Mouse (Mus musculus): ENCODE measurements around the gene Tepp. TPM values are rescaled to one million over a fixed set of nuclear protein-coding genes. Genes with fewer than 3 reads are reported as not detected.

Gene Tepp
- polyA plus RNA-seq, 1 experiment from 2014 or later: 0.29 TPM

DNA sequence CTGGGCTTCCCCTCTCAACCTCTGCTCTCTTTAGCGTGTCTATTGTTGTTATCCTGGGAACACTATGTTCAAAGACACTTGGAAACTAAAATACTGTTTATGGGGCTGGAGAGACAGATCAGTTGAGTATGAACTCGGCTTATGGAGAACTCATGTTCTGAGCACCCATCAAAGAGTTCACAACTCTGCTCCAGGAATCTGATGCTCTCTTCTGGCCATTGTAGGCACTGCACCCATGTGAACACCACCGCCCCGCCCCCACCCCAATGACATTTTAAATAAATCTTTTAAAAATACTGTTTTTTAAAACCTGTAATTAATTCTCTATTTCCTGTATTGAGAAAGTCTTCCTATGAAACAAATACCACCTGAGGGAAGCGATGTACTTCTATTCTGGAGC is 8.0 kb upstream of the Tepp start:
- no peak for ATAC-seq (ENCODE audit: low FRiP score)
- Histone ChIP-seq H3K4me3 (ENCODE audit: low read depth, low read length) (no peak overlapping the region), H3K4me1 (ENCODE audit: control insufficient read depth, insufficient read depth, low read length) (no peaks in the 10 kb centered on the region), H3K9me3 (ENCODE audit: control insufficient read depth, low read length) (no peaks in the 10 kb centered on the region), H3K27ac (ENCODE audit: low read depth, low read length) (no peak overlapping the region), H3K4me2 (no peak overlapping the region), H3K9ac (ENCODE audit: low read length) (no peak overlapping the region), H3K27me3 (ENCODE audit: control insufficient read depth, insufficient read depth, low read length) (no peaks in the 10 kb centered on the region), H3K36me3 (ENCODE audit: control insufficient read depth, insufficient read depth, low read length) (no peaks in the 10 kb centered on the region)
- WGBS: 21% methylated on average over 5 of the region's 5 CpGs
- DNase-seq (ENCODE audit: low spot score, missing footprints): no peak

DNA sequence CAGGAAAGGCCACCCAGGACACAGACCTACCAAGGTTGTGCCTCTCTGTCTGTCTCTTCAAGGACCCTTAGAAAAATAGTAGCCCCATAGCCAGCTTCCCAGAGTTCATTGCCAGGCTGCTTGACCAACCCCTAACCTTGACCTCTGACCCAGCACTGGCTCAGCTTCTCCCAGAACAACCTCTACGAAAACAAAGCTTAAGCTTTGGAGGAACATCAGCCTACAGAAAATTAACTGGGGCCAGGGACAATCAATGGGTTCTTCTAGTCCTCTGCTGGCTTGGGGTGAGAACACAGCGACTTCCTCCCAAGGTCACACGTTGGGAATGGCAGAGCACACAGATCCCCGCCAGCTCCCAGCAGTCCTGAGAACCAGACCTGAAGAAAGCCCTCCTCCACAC is 4.8 kb upstream of the Tepp start:
- WGBS: 71% methylated on average over 4 of the region's 4 CpGs
- no peak for ATAC-seq (ENCODE audit: low FRiP score)

DNA sequence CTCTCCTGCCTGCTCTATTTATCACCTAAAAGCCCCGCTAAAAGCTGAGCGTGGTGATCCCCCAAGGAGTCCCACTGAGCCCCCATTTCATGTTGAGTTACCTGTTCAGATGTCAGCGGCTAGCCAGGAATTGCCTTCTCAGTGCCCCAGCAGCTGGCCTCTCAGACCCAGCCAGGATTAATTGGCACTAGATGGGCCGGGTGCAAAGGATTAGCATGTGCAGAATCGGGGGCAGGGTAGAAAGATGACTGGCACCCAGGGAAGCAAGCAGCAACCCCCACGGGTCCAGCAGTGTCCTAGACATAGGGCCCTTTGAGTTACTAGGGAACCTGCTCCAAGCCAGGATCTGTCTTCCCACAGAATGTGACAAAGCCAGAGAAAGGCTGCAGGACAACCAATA is 3.9 kb upstream of the Tepp start, which contains the start of gene Cngb1:
Gene Cngb1 (minus strand): TSS at position 155 of the 400 bp plus-strand sequence.
- no peak for DNase-seq (ENCODE audit: low spot score, missing footprints)
- Histone ChIP-seq H3K4me3 (ENCODE audit: low read depth, low read length) (no peak within 1 kb of the TSS), H3K27ac (ENCODE audit: low read depth, low read length) (no peak within 1 kb of the TSS), H3K27me3 (ENCODE audit: control insufficient read depth, insufficient read depth, low read length) (no peaks in the 10 kb centered on the region), H3K9me3 (ENCODE audit: control insufficient read depth, low read length) (no peaks in the 10 kb centered on the region), H3K36me3 (ENCODE audit: control insufficient read depth, insufficient read depth, low read length) (no peaks in the 10 kb centered on the region), H3K4me1 (ENCODE audit: control insufficient read depth, insufficient read depth, low read length) (peaks cover 5% of the 10 kb centered on the region; the same call in 1 of the 2 replicates), H3K9ac (ENCODE audit: low read length) (no peak within 1 kb of the TSS), H3K4me2 (no peak within 1 kb of the TSS)
- WGBS: 53% methylated on average over 6 of the region's 6 CpGs
- ATAC-seq (ENCODE audit: low FRiP score): no peak

More for the DNA sequence above, 4.8 kb upstream of the Tepp start:
- H3K4me1 ChIP-seq (ENCODE audit: control insufficient read depth, insufficient read depth, low read length): peaks cover 3% of the 10 kb centered on the region; the same call in 1 of the 2 replicates
- H3K27me3 ChIP-seq (ENCODE audit: control insufficient read depth, insufficient read depth, low read length): no peaks in the 10 kb centered on the region
- no peak overlapping the region for H3K4me2 ChIP-seq
- H3K27ac ChIP-seq (ENCODE audit: low read depth, low read length): no peak overlapping the region
- no peak for DNase-seq (ENCODE audit: low spot score, missing footprints)
- no peak overlapping the region for H3K9ac ChIP-seq (ENCODE audit: low read length)
- H3K9me3 ChIP-seq (ENCODE audit: control insufficient read depth, low read length): no peaks in the 10 kb centered on the region
- H3K4me3 ChIP-seq (ENCODE audit: low read depth, low read length): no peak overlapping the region
- no peaks in the 10 kb centered on the region for H3K36me3 ChIP-seq (ENCODE audit: control insufficient read depth, insufficient read depth, low read length)

DNA sequence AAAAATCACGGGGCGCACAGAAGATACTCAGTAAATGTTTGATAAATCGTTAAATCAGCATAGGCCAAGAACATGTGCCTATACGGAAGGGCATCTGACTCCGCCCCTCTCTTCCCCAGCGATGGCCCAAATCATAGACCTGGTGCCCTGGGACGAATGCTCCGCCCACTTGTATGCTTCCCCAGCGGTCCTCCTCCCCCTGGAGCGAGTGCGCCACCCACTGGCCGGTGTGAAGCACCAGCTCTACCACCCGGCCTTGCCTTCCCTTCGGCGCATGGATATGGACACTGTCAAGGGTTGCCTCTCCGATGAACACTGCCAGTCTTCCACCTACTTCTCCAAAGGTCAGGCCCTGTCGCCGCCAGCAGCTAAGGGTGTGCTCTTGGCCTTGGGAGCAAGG is 2.5 kb downstream of the Tepp start:
- Histone ChIP-seq H3K27me3 (ENCODE audit: control insufficient read depth, insufficient read depth, low read length) (no peaks in the 10 kb centered on the region), H3K36me3 (ENCODE audit: control insufficient read depth, insufficient read depth, low read length) (no peaks in the 10 kb centered on the region), H3K9me3 (ENCODE audit: control insufficient read depth, low read length) (no peaks in the 10 kb centered on the region), H3K4me1 (ENCODE audit: control insufficient read depth, insufficient read depth, low read length) (peaks cover 5% of the 10 kb centered on the region; the same call in 1 of the 2 replicates), H3K4me2 (no peak overlapping the region), H3K9ac (ENCODE audit: low read length) (no peak overlapping the region), H3K27ac (ENCODE audit: low read depth, low read length) (no peak overlapping the region), H3K4me3 (ENCODE audit: low read depth, low read length) (no peak overlapping the region)
- WGBS: 71% methylated on average over 18 of the region's 18 CpGs
- DNase-seq (ENCODE audit: low spot score, missing footprints) (no peak), ATAC-seq (ENCODE audit: low FRiP score) (no peak)

DNA sequence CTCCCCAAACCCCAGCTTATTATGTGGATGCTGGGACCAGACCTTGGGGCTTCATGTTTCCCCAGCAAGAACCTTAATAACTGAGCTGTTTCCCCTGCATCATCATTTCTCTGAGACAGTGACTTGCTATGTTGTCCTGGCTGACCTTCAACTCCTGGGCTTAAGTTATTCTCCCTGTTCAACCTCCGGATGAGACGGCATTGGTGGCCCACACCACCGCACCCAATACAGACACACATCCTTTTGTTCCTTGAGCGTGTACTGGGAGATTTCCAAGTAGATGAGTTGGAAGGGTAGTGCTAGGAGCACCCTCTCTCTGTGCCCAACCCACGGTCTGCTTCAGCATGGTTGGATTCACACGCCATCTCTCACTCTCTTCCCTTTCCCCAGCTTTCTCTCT is 3.5 kb downstream of the Tepp start:
- Histone ChIP-seq H3K27ac (ENCODE audit: low read depth, low read length) (no peak overlapping the region), H3K27me3 (ENCODE audit: control insufficient read depth, insufficient read depth, low read length) (no peaks in the 10 kb centered on the region), H3K4me1 (ENCODE audit: control insufficient read depth, insufficient read depth, low read length) (peaks cover 5% of the 10 kb centered on the region; the same call in 1 of the 2 replicates), H3K4me2 (no peak overlapping the region), H3K36me3 (ENCODE audit: control insufficient read depth, insufficient read depth, low read length) (no peaks in the 10 kb centered on the region), H3K9ac (ENCODE audit: low read length) (no peak overlapping the region), H3K9me3 (ENCODE audit: control insufficient read depth, low read length) (no peaks in the 10 kb centered on the region), H3K4me3 (ENCODE audit: low read depth, low read length) (no peak overlapping the region)
- ATAC-seq (ENCODE audit: low FRiP score): no peak
- 93% methylated on average over 6 of the region's 6 CpGs for WGBS
- DNase-seq (ENCODE audit: low spot score, missing footprints): no peak

DNA sequence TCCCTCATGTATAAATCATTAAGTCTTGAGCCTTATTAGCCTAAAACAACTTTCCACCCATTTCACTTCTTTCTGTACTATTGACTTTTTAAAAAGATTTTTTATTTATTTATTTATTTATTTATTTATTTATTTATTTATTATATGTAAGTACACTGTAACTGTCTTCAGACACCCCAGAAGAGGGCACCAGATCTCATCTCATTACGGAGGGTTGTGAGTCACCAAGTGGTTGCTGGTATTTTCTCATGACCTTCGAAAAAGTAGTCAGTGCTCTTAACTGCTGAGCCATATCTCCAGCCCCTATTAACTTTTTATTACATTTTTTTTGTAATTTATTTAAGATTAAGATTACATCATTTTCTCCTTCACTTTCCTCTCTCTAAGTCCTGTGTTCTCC is 4.3 kb downstream of the Tepp start:
- H3K4me1 ChIP-seq (ENCODE audit: control insufficient read depth, insufficient read depth, low read length): peaks cover 5% of the 10 kb centered on the region; the same call in 1 of the 2 replicates
- ATAC-seq (ENCODE audit: low FRiP score): no peak
- 84% methylated on average over 2 of the region's 2 CpGs for WGBS
- H3K4me2 ChIP-seq: no peak overlapping the region
- no peak overlapping the region for H3K4me3 ChIP-seq (ENCODE audit: low read depth, low read length)
- H3K36me3 ChIP-seq (ENCODE audit: control insufficient read depth, insufficient read depth, low read length): no peaks in the 10 kb centered on the region
- H3K9me3 ChIP-seq (ENCODE audit: control insufficient read depth, low read length): no peaks in the 10 kb centered on the region
- H3K27ac ChIP-seq (ENCODE audit: low read depth, low read length): no peak overlapping the region
- H3K9ac ChIP-seq (ENCODE audit: low read length): no peak overlapping the region
- no peak for DNase-seq (ENCODE audit: low spot score, missing footprints)
- H3K27me3 ChIP-seq (ENCODE audit: control insufficient read depth, insufficient read depth, low read length): 0 out of 2 replicates have a peak, but pooled peaks cover 4% of the 10 kb centered on the region

DNA sequence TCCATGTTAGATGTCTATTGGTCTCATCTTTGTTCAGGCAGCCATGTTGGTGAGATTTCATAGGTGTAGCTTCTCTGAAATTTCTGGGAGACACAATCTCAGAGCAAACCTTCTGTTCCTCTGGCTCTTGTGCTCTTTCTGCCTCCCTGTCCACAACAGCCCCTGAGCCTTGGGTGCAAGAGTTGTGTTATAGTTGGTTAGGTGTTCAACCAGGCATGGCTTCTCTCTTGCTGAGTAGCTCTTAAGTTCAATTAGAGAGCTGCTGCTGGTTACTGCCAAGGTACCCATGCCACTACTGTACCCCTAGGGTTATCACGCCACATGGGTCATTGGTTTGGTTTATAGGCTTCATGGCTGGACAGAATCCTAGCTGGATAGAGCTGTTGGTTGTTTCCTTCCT is 5.0 kb downstream of the Tepp start:
- no peak overlapping the region for H3K4me2 ChIP-seq
- no peak overlapping the region for H3K27ac ChIP-seq (ENCODE audit: low read depth, low read length)
- H3K9me3 ChIP-seq (ENCODE audit: control insufficient read depth, low read length): no peaks in the 10 kb centered on the region
- no peaks in the 10 kb centered on the region for H3K36me3 ChIP-seq (ENCODE audit: control insufficient read depth, insufficient read depth, low read length)
- peaks cover 6% of the 10 kb centered on the region; the same call in 1 of the 2 replicates for H3K4me1 ChIP-seq (ENCODE audit: control insufficient read depth, insufficient read depth, low read length)
- DNase-seq (ENCODE audit: low spot score, missing footprints) (no peak), ATAC-seq (ENCODE audit: low FRiP score) (no peak)
- H3K4me3 ChIP-seq (ENCODE audit: low read depth, low read length): no peak overlapping the region
- 0 out of 2 replicates have a peak, but pooled peaks cover 5% of the 10 kb centered on the region for H3K27me3 ChIP-seq (ENCODE audit: control insufficient read depth, insufficient read depth, low read length)
- WGBS: 88% methylated on average over 1 of the region's 1 CpGs
- H3K9ac ChIP-seq (ENCODE audit: low read length): no peak overlapping the region

DNA sequence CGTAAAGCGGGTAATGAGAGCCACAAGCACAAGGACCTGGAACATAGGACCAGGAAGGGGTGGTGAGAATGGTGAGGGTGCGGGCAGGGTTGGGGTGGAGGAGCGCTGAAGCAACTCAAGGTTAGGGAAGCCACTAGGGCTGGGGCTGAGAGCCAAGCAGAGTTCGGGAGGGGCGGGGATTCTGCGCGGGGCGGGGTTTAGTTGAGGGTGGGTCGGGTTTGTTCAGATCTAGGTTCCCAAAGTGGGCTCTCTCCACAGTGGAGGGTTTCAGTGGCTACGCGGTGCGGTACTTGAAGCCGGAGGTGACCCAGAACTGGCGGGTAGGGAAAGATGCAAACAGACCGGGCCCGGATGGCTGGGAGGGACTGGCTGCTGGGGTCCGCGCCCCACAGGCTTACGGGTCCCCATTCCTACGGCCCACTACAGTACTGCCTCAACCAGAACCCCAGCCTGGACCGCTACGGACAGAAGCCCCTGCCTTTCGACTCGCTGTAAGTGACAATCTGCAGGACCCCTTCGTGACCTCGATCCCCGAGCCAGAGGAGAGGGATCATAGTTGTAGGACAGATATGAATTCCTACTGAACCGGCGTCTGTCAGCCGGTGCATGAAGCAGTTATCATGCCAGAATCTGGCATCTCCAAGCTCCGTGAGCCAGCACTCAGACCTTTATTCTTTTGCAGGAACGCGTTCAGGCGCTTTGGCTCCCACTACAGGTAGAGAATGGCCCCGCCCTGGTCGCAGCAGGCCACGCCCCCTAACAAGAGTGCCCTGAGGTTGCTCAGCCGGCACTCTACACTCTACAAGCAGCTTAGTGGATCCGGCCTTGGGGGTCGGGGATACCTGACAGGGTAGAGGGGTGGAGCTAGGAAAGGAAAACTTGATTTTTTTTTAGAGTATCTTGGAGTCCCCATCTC is 10.1 kb downstream of the Tepp start:
- Histone ChIP-seq H3K36me3 (ENCODE audit: control insufficient read depth, insufficient read depth, low read length) (peaks cover 3% of the 10 kb centered on the region; the same call in 1 of the 2 replicates), H3K9me3 (ENCODE audit: control insufficient read depth, low read length) (no peaks in the 10 kb centered on the region), H3K27ac (ENCODE audit: low read depth, low read length) (no peak overlapping the region), H3K4me3 (ENCODE audit: low read depth, low read length) (peak overlapping the region; percentile 25), H3K9ac (ENCODE audit: low read length) (peak overlapping the region; percentile 41), H3K4me1 (ENCODE audit: control insufficient read depth, insufficient read depth, low read length) (peaks cover 6% of the 10 kb centered on the region; the same call in 1 of the 2 replicates), H3K27me3 (ENCODE audit: control insufficient read depth, insufficient read depth, low read length) (0 out of 2 replicates have a peak, but pooled peaks cover 5% of the 10 kb centered on the region), H3K4me2 (peak overlapping the region; percentile 60)
- WGBS: 2% methylated on average over 41 of the region's 41 CpGs
- DNase-seq (ENCODE audit: low spot score, missing footprints) (peak; percentile 92), ATAC-seq (ENCODE audit: low FRiP score) (peak; percentile 64)

DNA sequence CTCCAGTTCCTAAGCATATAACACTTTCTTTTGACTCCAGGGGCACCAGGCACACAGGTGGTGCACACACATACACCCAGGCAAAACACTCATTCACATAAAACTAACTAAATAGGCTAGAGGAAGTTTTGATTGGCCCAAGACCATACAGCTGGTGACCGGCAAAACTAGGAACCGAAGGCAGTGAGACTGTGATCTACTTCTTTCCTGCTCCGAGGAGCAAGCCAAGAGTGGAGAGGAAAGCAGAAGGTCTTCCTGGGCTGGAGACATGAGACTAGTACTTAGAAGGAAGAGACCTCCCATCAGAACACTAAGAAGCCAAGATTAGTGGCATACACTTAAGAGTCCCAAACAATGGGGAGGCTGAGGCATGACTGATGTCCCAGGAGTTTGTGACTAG is 12.8 kb downstream of the Tepp start:
- H3K27me3 ChIP-seq (ENCODE audit: control insufficient read depth, insufficient read depth, low read length): 0 out of 2 replicates have a peak, but pooled peaks cover 5% of the 10 kb centered on the region
- H3K4me1 ChIP-seq (ENCODE audit: control insufficient read depth, insufficient read depth, low read length): peaks cover 6% of the 10 kb centered on the region; the same call in 1 of the 2 replicates
- no peak overlapping the region for H3K4me3 ChIP-seq (ENCODE audit: low read depth, low read length)
- DNase-seq (ENCODE audit: low spot score, missing footprints): no peak
- peaks cover 19% of the 10 kb centered on the region for H3K36me3 ChIP-seq (ENCODE audit: control insufficient read depth, insufficient read depth, low read length)
- no peak overlapping the region for H3K4me2 ChIP-seq
- no peak overlapping the region for H3K9ac ChIP-seq (ENCODE audit: low read length)
- WGBS: 91% methylated on average over 3 of the region's 3 CpGs
- H3K9me3 ChIP-seq (ENCODE audit: control insufficient read depth, low read length): no peaks in the 10 kb centered on the region
- no peak for ATAC-seq (ENCODE audit: low FRiP score)
- H3K27ac ChIP-seq (ENCODE audit: low read depth, low read length): no peak overlapping the region

Measured in midbrain, embryonic 11.5 days (tissue).